Mouse (Mus musculus) heart, postnatal 0 days (tissue): Measurements from ENCODE around the gene Eed. TPM values are rescaled to one million over a fixed set of nuclear protein-coding genes. Genes with fewer than 3 reads are reported as not detected.

Experiments used
- ATAC-seq: fragments of 200-750 bp; cut with Nextera tagmentation; 2 replicates; pipeline ENCODE4 v1.8.0; 2017; ENCODE audit warnings: low read depth, moderate number of reproducible peaks, moderate library complexity; ENCODE audit not compliant: insufficient read depth
- DNase-seq: peaks from one replicate; pipeline ENCODE4 v3.0.0-alpha.2; 2016; ENCODE audit warnings: low spot score
- H3K27ac ChIP-seq: fragments of 300-500 bp; sonication (generic); 2 replicates; pipeline ENCODE4 v1.5.1; 2014; ENCODE audit warnings: low read depth, mild to moderate bottlenecking
- H3K27me3 ChIP-seq: fragments of 300-500 bp; sonication (generic); 2 replicates; pipeline ENCODE4 v1.6.1; 2014; ENCODE audit warnings: low read length, mixed read lengths; ENCODE audit not compliant: control insufficient read depth, insufficient read depth
- H3K36me3 ChIP-seq: fragments of 300-500 bp; sonication (generic); replicated peaks from 2 replicates; pipeline ENCODE4 v1.6.1; 2014; ENCODE audit warnings: low read length, mixed read lengths; ENCODE audit not compliant: control insufficient read depth, insufficient read depth
- H3K4me1 ChIP-seq: fragments of 300-500 bp; sonication (generic); 2 replicates; pipeline ENCODE4 v1.6.1; 2014; ENCODE audit warnings: antibody characterized with exemption; ENCODE audit not compliant: control insufficient read depth, insufficient read depth
- H3K4me2 ChIP-seq: fragments of 300-500 bp; sonication (generic); 2 replicates; pipeline ENCODE4 v1.6.1; 2014; ENCODE audit warnings: low read depth, mild to moderate bottlenecking, low read length, moderate library complexity
- H3K4me3 ChIP-seq: fragments of 300-500 bp; sonication (generic); 2 replicates; pipeline ENCODE4 v1.5.1; 2014; ENCODE audit warnings: low read depth, low read length
- H3K9ac ChIP-seq: fragments of 300-500 bp; sonication (generic); replicated peaks from 2 replicates; pipeline ENCODE4 v1.6.1; 2014; ENCODE audit warnings: low read depth, low read length, mixed read lengths
- H3K9me3 ChIP-seq: fragments of 300-500 bp; sonication (generic); replicated peaks from 2 replicates; pipeline ENCODE4 v1.6.1; 2016; ENCODE audit warnings: low read length; ENCODE audit not compliant: control insufficient read depth
- CTCF ChIP-seq: IDR thresholded peaks from 2 replicates; pipeline ENCODE4 v1.5.1; 2016; ENCODE audit warnings: antibody characterized with exemption, control low read depth, low read depth
- EP300 ChIP-seq: IDR thresholded peaks from 2 replicates; pipeline ENCODE4 v1.6.1; 2016; ENCODE audit warnings: antibody characterized with exemption, low read depth
- WGBS: fragments of 180-500 bp; shearing (Covaris S2); extraction: QIAGEN DNeasy Blood & Tissue Kit; methylation state at CpG from one replicate; pipeline ENCODE4 v1.1.7; 2014; 5-methylcytosine and 5-hydroxymethylcytosine counted together
- polyA plus RNA-seq: library from polyadenylated mRNA; unstranded; fragments of >200 nt; fragmentation: Nextera tagmentation; extraction: Ambion mirVana; gene quantifications from 2 replicates; pipeline ENCODE4 v1.2.1, GENCODE M21; 2015
- total RNA-seq: library from RNA; depleted of rRNA; stranded (reverse); fragments of >200 nt; gene quantifications from 2 replicates; pipeline ENCODE4 v1.2.3, GENCODE M21; 2014; ENCODE audit warnings: low replicate concordance

The Eed gene
- total and polyA plus RNA-seq, 2 experiments from 2014 or later: 27.9 to 38.1 TPM

DNA sequence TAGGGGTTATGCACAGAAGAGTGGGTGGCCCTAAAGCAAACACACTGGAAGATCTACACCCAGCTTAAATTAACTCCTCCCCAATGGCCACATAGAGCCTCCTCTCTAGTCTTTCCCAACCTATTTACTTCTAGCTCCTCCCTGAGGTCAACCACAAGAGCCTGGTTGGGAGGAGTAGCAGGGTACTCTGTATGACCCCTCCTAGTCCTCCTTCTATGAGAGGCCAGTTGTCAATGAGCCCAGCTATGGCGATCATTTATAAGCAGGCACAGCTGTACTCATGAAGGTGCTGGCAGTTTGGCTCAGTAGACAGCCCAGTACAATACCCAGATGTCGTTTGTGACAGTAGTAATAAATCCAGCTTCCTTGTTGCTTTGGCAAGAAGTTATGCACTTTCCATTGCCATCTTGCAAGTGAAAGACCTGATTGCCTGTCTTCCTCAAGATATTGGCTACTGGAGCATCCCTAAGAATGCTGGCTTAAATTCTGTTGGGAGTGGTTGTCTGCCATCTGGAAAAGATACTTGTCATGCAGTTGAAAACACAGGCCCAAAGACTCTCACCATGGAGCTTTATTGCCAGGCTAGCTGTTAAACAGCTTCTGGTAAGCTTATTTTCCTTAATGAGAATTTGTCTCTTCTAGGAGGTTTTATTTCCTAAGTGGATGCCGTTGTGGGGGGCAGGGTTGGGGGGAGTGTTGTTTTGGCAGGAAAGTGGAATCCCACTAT, 67.2 kb downstream of the Eed start:
- Histone ChIP-seq H3K4me1 (no peaks in the 10 kb centered on the region), H3K9me3 (no peaks in the 10 kb centered on the region), H3K9ac (no peak overlapping the region), H3K27ac (no peak overlapping the region), H3K4me3 (no peak overlapping the region), H3K27me3 (no peaks in the 10 kb centered on the region), H3K4me2 (no peak overlapping the region), H3K36me3 (0 out of 2 replicates have a peak, but pooled peaks cover 3% of the 10 kb centered on the region)
- no peak for TF ChIP-seq EP300
- TF ChIP-seq CTCF: no peak
- 90% methylated on average over 3 of the region's 3 CpGs for WGBS
- DNase-seq (no peak), ATAC-seq (no peak)

DNA sequence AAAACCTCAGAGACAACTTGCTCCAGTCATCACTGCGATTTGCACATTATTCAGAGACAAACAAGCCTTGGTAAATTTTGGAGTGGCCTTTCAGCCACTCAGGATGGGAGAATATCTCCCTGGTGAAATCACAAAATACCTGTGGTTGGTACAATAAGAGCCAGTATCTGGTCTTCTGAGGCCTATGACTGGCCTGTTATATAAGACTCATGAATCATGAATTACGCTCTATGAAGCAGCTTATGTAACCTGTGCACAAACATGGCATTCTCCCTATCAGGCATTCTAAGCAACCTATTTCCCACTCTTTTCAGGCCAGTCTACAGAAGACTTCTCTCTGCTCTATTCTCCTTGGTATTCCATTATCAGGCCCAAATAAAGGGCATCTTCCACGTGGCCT, 68.4 kb downstream of the Eed start:
- H3K9ac ChIP-seq: no peak overlapping the region
- H3K4me1 ChIP-seq: no peaks in the 10 kb centered on the region
- H3K36me3 ChIP-seq: 0 out of 2 replicates have a peak, but pooled peaks cover 3% of the 10 kb centered on the region
- DNase-seq (no peak), ATAC-seq (no peak)
- H3K27me3 ChIP-seq: no peaks in the 10 kb centered on the region
- no peak overlapping the region for H3K4me3 ChIP-seq
- H3K9me3 ChIP-seq: no peaks in the 10 kb centered on the region
- TF ChIP-seq CTCF (no peak), EP300 (no peak)
- no peak overlapping the region for H3K27ac ChIP-seq
- no peak overlapping the region for H3K4me2 ChIP-seq
- 87% methylated on average over 3 of the region's 3 CpGs for WGBS

DNA sequence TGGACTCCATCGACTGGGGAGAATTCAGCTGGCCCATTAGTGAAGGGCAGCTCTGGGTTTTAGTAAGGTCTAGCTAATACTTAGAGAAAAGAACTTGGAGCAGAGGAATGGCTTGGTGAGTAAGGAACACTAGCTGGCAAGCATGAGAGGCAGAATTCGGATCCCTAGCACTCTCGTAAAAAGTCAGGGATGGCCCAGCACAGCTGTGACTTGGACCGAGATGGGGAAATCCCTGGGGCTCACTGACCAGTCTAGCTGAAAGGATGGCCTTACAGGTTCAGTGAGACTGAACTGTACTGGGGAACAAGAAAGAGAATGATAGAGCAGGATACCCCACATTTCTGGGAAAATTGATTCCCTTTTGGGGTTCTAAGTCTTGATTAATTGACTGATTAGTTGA, 71.1 kb downstream of the Eed start:
- no peak overlapping the region for H3K4me3 ChIP-seq
- 57% methylated on average over 4 of the region's 4 CpGs for WGBS
- H3K9me3 ChIP-seq: no peaks in the 10 kb centered on the region
- H3K9ac ChIP-seq: no peak overlapping the region
- ATAC-seq: no peak
- H3K27ac ChIP-seq: no peak overlapping the region
- no peak for DNase-seq
- no peaks in the 10 kb centered on the region for H3K4me1 ChIP-seq
- TF ChIP-seq CTCF (no peak), EP300 (no peak)
- no peaks in the 10 kb centered on the region for H3K27me3 ChIP-seq
- H3K36me3 ChIP-seq: no peaks in the 10 kb centered on the region
- no peak overlapping the region for H3K4me2 ChIP-seq

DNA sequence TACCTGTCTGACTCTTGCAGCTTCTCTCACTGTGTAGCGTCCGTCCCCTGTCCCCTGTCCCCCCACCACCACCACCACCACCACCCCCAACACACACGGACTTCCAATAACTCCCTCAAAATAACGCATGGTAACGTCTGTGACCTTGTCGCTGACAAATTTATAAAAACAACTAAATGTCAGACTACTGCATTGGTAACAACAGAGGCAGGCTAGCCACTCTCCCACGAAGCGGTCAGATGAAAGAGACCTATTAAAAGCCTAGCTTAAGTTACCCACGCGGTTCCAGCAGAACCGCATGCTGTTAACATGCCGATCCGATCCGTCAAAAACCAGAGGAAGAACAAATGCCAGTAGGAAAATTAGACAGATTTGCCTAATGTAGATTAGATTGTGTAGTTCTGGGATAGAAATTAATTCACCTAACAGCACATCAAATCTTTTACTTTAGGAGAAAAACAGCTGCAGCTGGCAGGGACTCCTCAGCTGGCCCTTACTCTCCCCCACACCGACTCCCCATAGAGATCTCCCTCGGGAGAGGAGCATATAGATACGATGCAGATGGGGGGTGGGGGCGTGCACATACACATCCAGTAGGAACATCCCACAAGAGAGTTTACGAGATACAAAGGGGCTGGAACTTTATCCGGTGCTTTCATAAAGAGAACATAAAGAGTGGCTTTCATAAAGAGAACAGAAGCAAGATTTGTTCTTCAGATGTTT, 71.7 kb downstream of the Eed start:
- WGBS: 62% methylated on average over 20 of the region's 20 CpGs

DNA sequence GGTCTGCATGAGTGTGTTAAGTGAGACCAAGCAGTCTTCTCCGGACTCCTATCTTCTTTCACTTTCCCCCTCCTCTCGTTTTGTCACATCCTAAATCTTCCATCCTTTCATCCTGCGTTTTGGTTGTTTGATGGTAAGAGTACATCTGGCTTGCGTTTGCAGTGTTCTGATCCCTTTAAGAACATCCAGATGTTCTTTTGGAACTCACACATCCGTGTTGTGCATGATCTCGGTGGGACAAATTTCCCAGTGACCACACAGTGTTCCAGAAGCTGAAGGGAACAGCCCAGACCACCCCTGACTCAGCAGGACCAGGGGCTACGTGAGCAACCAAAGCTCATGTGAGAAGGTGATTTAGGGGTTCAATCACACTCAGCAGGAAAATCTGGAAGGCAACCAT, 72.4 kb downstream of the Eed start:
- no peaks in the 10 kb centered on the region for H3K27me3 ChIP-seq
- no peak overlapping the region for H3K27ac ChIP-seq
- H3K4me1 ChIP-seq: 0 out of 2 replicates have a peak, but pooled peaks cover 5% of the 10 kb centered on the region
- TF ChIP-seq EP300: no peak
- no peak for TF ChIP-seq CTCF
- DNase-seq (no peak), ATAC-seq (no peak)
- H3K9ac ChIP-seq: no peak overlapping the region
- H3K36me3 ChIP-seq: no peaks in the 10 kb centered on the region
- H3K9me3 ChIP-seq: no peaks in the 10 kb centered on the region
- no peak overlapping the region for H3K4me3 ChIP-seq
- WGBS: 56% methylated on average over 7 of the region's 7 CpGs
- H3K4me2 ChIP-seq: no peak overlapping the region

More for the DNA sequence above, 71.7 kb downstream of the Eed start:
- H3K9ac ChIP-seq: no peak overlapping the region
- H3K4me2 ChIP-seq: no peak overlapping the region
- no peak for DNase-seq
- TF ChIP-seq EP300 (no peak), CTCF (no peak)
- H3K9me3 ChIP-seq: no peaks in the 10 kb centered on the region
- no peak for ATAC-seq
- H3K4me3 ChIP-seq: no peak overlapping the region
- no peaks in the 10 kb centered on the region for H3K27me3 ChIP-seq
- H3K36me3 ChIP-seq: no peaks in the 10 kb centered on the region
- H3K27ac ChIP-seq: no peak overlapping the region
- no peaks in the 10 kb centered on the region for H3K4me1 ChIP-seq
